Mouse (Mus musculus) limb, embryonic 11.5 days (tissue): Measurements from ENCODE around the gene Med24. TPM values are rescaled to one million over a fixed set of nuclear protein-coding genes. Genes with fewer than 3 reads are reported as not detected.

Source experiments
- polyA plus RNA-seq: library from polyadenylated mRNA; unstranded; fragments of >200 nt; fragmentation: Nextera tagmentation; extraction: Ambion mirVana; gene quantifications from 2 replicates; pipeline ENCODE4 v1.2.1, GENCODE M21; 2014

Gene Med24
- polyA plus RNA-seq, 1 experiment from 2014 or later, result 68.0 TPM

Other genes starting within 250 kb of the Med24 start
- 0.07 TPM in 1 of 2 replicates, not detected in the other for gene Ikzf3, start 183.4 kb downstream of the Med24 start, polyA plus RNA-seq
- gene Zpbp2, start 178.3 kb downstream of the Med24 start, polyA plus RNA-seq, result 0.45 and 1.2 TPM in 2 replicates
- gene Ormdl3, start 142.1 kb downstream of the Med24 start, polyA plus RNA-seq, result 9.6 and 10.1 TPM in 2 replicates
- not detected in 2 replicates for gene Lrrc3c, start 131.1 kb downstream of the Med24 start, polyA plus RNA-seq
- gene Gm12355, start 103.8 kb downstream of the Med24 start, polyA plus RNA-seq, result 0.75 and 0.80 TPM in 2 replicates
- not detected in 2 replicates for gene Gsdma3, start 103.1 kb downstream of the Med24 start, polyA plus RNA-seq
- not detected in 2 replicates for gene Gsdma2, start 82.7 kb downstream of the Med24 start, polyA plus RNA-seq
- 0.05 TPM in 1 of 2 replicates, not detected in the other for gene Gsdma, start 65.1 kb downstream of the Med24 start, polyA plus RNA-seq
- gene Psmd3, start 46.9 kb downstream of the Med24 start, polyA plus RNA-seq, result 180 and 187 TPM in 2 replicates
- gene Csf3, start 28.2 kb downstream of the Med24 start, polyA plus RNA-seq, result 0.11 TPM in 1 of 2 replicates, not detected in the other
- gene Thra, start 11.2 kb upstream of the Med24 start, polyA plus RNA-seq, result 16.5 and 17.7 TPM in 2 replicates
- 1.0 and 1.1 TPM in 2 replicates for gene Nr1d1, start 45.9 kb upstream of the Med24 start, polyA plus RNA-seq
- 24.6 and 25.6 TPM in 2 replicates for gene Msl1, start 66.1 kb upstream of the Med24 start, polyA plus RNA-seq
- gene Casc3, start 75.5 kb upstream of the Med24 start, polyA plus RNA-seq, result 44.9 and 51.1 TPM in 2 replicates
- 2.2 and 2.8 TPM in 2 replicates for gene Rapgefl1, start 107.3 kb upstream of the Med24 start, polyA plus RNA-seq
- gene Wipf2, start 134.2 kb upstream of the Med24 start, polyA plus RNA-seq, result 6.3 and 7.4 TPM in 2 replicates
- gene Cdc6, start 178.4 kb upstream of the Med24 start, polyA plus RNA-seq, result 58.7 and 63.4 TPM in 2 replicates
- gene Rara, start 198.4 kb upstream of the Med24 start, polyA plus RNA-seq, result 46.7 and 48.7 TPM in 2 replicates